Mouse (Mus musculus): ENCODE results near the gene Olfr1386.

DNA sequence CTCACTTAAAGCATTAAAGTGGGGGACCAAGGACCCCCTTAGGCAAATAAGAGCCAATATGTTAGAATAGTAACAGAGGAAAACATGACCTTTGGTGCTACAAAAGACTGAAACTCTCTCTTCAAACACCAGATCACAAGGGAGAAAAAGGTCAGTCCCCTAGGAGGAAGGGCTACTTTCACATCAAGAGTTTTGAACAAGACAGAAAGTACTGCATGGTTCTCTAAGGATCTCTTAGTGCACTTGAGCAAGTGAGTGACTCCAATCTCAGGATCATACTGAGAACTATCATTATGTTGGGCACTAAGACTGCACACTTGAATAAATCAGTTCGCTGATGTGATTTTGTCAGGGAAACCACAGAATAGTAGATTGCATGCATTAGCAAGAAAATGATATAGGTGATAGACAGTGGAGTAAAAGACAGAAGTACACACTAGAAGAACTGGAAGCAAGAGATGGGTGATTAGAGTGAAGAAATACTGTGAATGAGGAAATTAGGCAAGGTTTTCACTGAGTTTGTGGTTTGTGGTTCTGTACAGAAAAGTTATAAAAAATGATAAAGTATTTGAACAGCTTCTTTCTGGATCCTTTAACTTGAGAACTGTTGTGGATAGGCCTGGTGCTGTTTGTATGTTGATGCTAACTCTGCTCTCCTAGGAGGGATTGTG, 39.5 kb upstream of the Olfr1386 start:
- no peak for TF ChIP-seq CTCF (IDR thresholded peaks at IDR 0.05; ENCODE audit: borderline replicate concordance, control insufficient read depth, extremely low read depth, insufficient read depth, low read length, poor library complexity)
- no peak for TF ChIP-seq POLR2A (IDR thresholded peaks at IDR 0.05; ENCODE audit: control insufficient read depth, extremely low read depth, insufficient read depth, low read length, poor library complexity)
